Mouse (Mus musculus): ENCODE measurements at regions not wholly inside any gene's neighbourhood (a gene's known extent, or its start where the extent isn't known, plus 50 kb on each side); places are given as distances from the start of the nearest gene placed in this dataset.

DNA sequence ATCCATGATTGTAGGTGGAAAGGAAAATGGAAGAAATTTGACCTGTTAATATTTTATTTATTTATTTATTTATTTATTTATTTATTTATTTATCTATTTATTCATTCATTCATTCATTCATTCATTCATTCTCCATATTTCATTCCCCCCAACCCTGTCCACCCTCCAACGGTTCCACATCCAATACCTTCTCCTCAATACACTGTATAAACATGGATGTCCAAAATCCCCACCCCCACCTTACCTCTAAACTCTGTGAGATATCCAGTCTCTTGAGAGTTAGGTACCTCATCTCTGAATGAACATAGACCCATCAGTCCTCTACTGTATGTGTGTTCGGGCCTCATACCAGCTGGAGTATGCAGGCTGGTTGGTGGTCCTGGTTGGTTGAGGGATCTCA, 212.2 kb downstream of the Cdh7 start:
- H3K36me3 ChIP-seq (ENCODE audit: control insufficient read depth, insufficient read depth, low read length), result no peaks in the 10 kb centered on the region
- no peaks in the 10 kb centered on the region for H3K27me3 ChIP-seq (ENCODE audit: control insufficient read depth, insufficient read depth, low read length)
- 85% methylated on average over 2 of the region's 2 CpGs for WGBS (ENCODE audit: insufficient replicate concordance)
- H3K27ac ChIP-seq (ENCODE audit: low read depth, low read length), result no peak overlapping the region
- ATAC-seq (replicated peaks; ENCODE audit: insufficient number of reproducible peaks, low FRiP score, low TSS enrichment), result 0 out of 2 replicates have a peak, but pooled peaks have one; percentile 31
- H3K4me3 ChIP-seq (ENCODE audit: low read depth, low read length), result no peak overlapping the region
- no peaks in the 10 kb centered on the region for H3K9me3 ChIP-seq (replicated peaks; ENCODE audit: control insufficient read depth, low read length)
- no peaks in the 10 kb centered on the region for H3K4me1 ChIP-seq (ENCODE audit: control insufficient read depth, insufficient read depth, low read length)
- H3K4me2 ChIP-seq, result no peak overlapping the region
- no peak overlapping the region for H3K9ac ChIP-seq (ENCODE audit: low read depth, low read length)

DNA sequence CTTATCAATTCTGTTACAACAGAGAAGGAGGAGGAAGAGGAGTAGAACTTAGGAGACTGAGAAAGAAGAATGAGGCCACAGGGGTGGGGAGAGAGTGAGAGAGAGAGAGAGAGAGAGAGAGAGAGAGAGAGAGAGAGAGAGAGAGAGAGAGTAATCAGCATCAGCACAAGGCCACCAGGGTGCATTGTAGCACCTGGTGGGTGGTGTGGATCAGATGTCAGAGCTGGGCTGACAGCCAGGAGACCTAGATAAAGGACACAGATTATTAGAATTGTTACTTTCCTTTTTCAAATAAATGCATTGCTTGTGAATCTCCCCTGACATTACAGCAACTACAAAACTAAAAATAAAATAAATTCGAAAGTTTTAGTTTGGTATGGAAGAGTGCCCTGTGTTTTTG, 233.7 kb downstream of the Cdh7 start:
- Histone ChIP-seq H3K9ac (ENCODE audit: low read depth, low read length) (no peak overlapping the region), H3K27me3 (ENCODE audit: control insufficient read depth, insufficient read depth, low read length) (no peaks in the 10 kb centered on the region), H3K27ac (ENCODE audit: low read depth, low read length) (no peak overlapping the region), H3K4me1 (ENCODE audit: control insufficient read depth, insufficient read depth, low read length) (no peaks in the 10 kb centered on the region), H3K4me3 (ENCODE audit: low read depth, low read length) (no peak overlapping the region), H3K9me3 (replicated peaks; ENCODE audit: control insufficient read depth, low read length) (no peaks in the 10 kb centered on the region), H3K36me3 (ENCODE audit: control insufficient read depth, insufficient read depth, low read length) (no peaks in the 10 kb centered on the region), H3K4me2 (no peak overlapping the region)
- ATAC-seq (replicated peaks; ENCODE audit: insufficient number of reproducible peaks, low FRiP score, low TSS enrichment), result no peak
- WGBS (ENCODE audit: insufficient replicate concordance), result 67% methylated on average over 1 of the region's 1 CpGs

DNA sequence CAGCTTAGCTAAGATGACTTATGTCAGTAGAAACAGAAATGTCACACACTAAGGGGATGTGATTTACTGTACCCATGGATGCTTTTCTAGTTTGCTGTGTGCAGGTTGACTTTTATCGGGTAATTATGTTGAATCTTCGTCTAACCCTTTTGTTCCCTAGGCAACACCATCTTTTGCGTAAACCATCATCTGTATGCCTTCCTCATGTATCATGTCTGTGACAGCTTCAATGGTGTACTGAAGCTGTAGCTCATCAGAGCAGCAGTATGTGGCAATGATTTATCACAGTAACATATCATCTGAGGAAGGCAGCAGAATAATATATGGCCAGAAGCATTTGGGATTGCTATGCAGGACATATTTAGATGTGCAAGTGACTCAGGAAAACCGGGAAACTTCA, 264.0 kb downstream of the Cdh7 start:
- no peak overlapping the region for H3K4me3 ChIP-seq (ENCODE audit: low read depth, low read length)
- 68% methylated on average over 4 of the region's 4 CpGs for WGBS (ENCODE audit: insufficient replicate concordance)
- H3K4me2 ChIP-seq, result no peak overlapping the region
- no peaks in the 10 kb centered on the region for H3K4me1 ChIP-seq (ENCODE audit: control insufficient read depth, insufficient read depth, low read length)
- no peak overlapping the region for H3K27ac ChIP-seq (ENCODE audit: low read depth, low read length)
- H3K9ac ChIP-seq (ENCODE audit: low read depth, low read length), result no peak overlapping the region
- no peaks in the 10 kb centered on the region for H3K27me3 ChIP-seq (ENCODE audit: control insufficient read depth, insufficient read depth, low read length)
- H3K36me3 ChIP-seq (ENCODE audit: control insufficient read depth, insufficient read depth, low read length), result no peaks in the 10 kb centered on the region
- no peak for ATAC-seq (replicated peaks; ENCODE audit: insufficient number of reproducible peaks, low FRiP score, low TSS enrichment)
- no peaks in the 10 kb centered on the region for H3K9me3 ChIP-seq (replicated peaks; ENCODE audit: control insufficient read depth, low read length)
